Mouse (Mus musculus) liver, postnatal 0 days (tissue): ENCODE measurements around the gene Gbe1. TPM values are rescaled to one million over a fixed set of nuclear protein-coding genes. Genes with fewer than 3 reads are reported as not detected.

Experiments
- ATAC-seq: fragments of 200-750 bp; cut with Nextera tagmentation; 2 replicates; pipeline ENCODE4 v1.8.0; 2017; ENCODE audit warnings: mild to moderate bottlenecking, moderate library complexity
- DNase-seq: peaks from one replicate; pipeline ENCODE4 v3.0.0-alpha.2; 2016
- H3K27ac ChIP-seq: fragments of 300-500 bp; sonication (generic); 2 replicates; pipeline ENCODE4 v1.5.1; 2014; ENCODE audit warnings: antibody characterized with exemption, moderate library complexity, mild to moderate bottlenecking, low read depth
- H3K27me3 ChIP-seq: fragments of 300-500 bp; sonication (generic); 2 replicates; pipeline ENCODE4 v1.6.1; 2014; ENCODE audit warnings: low read length, control low read depth, mixed read lengths; ENCODE audit not compliant: insufficient read depth
- H3K36me3 ChIP-seq: fragments of 300-500 bp; sonication (generic); replicated peaks from 2 replicates; pipeline ENCODE4 v1.6.1; 2014; ENCODE audit warnings: mild to moderate bottlenecking, control low read depth, low read length, moderate library complexity, mixed read lengths; ENCODE audit not compliant: insufficient read depth
- H3K4me1 ChIP-seq: fragments of 300-500 bp; sonication (generic); 2 replicates; pipeline ENCODE4 v1.6.1; 2014; ENCODE audit warnings: antibody characterized with exemption, mild to moderate bottlenecking, control low read depth; ENCODE audit not compliant: insufficient read depth
- H3K4me2 ChIP-seq: fragments of 300-500 bp; sonication (generic); 2 replicates; pipeline ENCODE4 v1.6.1; 2014; ENCODE audit warnings: low read depth, mild to moderate bottlenecking, low read length, moderate library complexity, mixed read lengths
- H3K4me3 ChIP-seq: fragments of 300-500 bp; sonication (generic); 2 replicates; pipeline ENCODE4 v1.5.1; 2014; ENCODE audit warnings: low read depth, low read length
- H3K9ac ChIP-seq: fragments of 300-500 bp; sonication (generic); replicated peaks from 2 replicates; pipeline ENCODE4 v1.6.1; 2014; ENCODE audit warnings: mild to moderate bottlenecking, moderate library complexity
- H3K9me3 ChIP-seq: fragments of 300-500 bp; sonication (generic); 2 replicates; pipeline ENCODE4 v1.6.1; 2016; ENCODE audit warnings: mild to moderate bottlenecking, control low read depth, low read length, mixed read lengths
- CTCF ChIP-seq: sonication (generic); IDR thresholded peaks from 2 replicates; pipeline ENCODE4 v1.5.1; 2016; ENCODE audit warnings: antibody characterized with exemption, low read depth
- EP300 ChIP-seq: IDR thresholded peaks from 2 replicates; pipeline ENCODE4 v1.6.1; 2016; ENCODE audit warnings: antibody characterized with exemption, low read depth, mild to moderate bottlenecking
- WGBS: fragments of 180-500 bp; shearing (Covaris S2); extraction: QIAGEN DNeasy Blood & Tissue Kit; methylation state at CpG from one replicate; pipeline ENCODE4 v1.1.7; 2014; ENCODE audit not compliant: insufficient replicate concordance; 5-methylcytosine and 5-hydroxymethylcytosine counted together
- polyA plus RNA-seq: library from polyadenylated mRNA; unstranded; fragments of >200 nt; fragmentation: Nextera tagmentation; extraction: Ambion mirVana; gene quantifications from 2 replicates; pipeline ENCODE4 v1.2.1, GENCODE M21; 2015

Gene Gbe1
- polyA plus RNA-seq, 1 experiment from 2014 or later: 31.7 TPM

- no peak overlapping the region for H3K4me2 ChIP-seq
- WGBS: 73% methylated on average over 3 of the region's 3 CpGs
- no peak overlapping the region for H3K4me3 ChIP-seq
- no peak overlapping the region for H3K27ac ChIP-seq
- DNase-seq (no peak), ATAC-seq (no peak)
- H3K36me3 ChIP-seq: peaks cover 9% of the 10 kb centered on the region
- H3K9ac ChIP-seq: no peak overlapping the region
- TF ChIP-seq CTCF: no peak
- TF ChIP-seq EP300: no peak
- no peaks in the 10 kb centered on the region for H3K4me1 ChIP-seq
- H3K27me3 ChIP-seq: no peaks in the 10 kb centered on the region
- peaks cover 5% of the 10 kb centered on the region; the same call in 1 of the 2 replicates for H3K9me3 ChIP-seq
Measured at GRCm38 (mm10) chr16:70365229-70365628, 51.5 kb downstream of the Gbe1 start.

GRCm38 (mm10) chr16:70381045-70381444 is 67.3 kb downstream of the Gbe1 start:
- WGBS: 87% methylated on average over 2 of the region's 2 CpGs
- H3K9ac ChIP-seq: no peak overlapping the region
- no peak overlapping the region for H3K27ac ChIP-seq
- H3K4me2 ChIP-seq: no peak overlapping the region
- no peaks in the 10 kb centered on the region for H3K4me1 ChIP-seq
- no peaks in the 10 kb centered on the region for H3K27me3 ChIP-seq
- TF ChIP-seq EP300: no peak
- DNase-seq (no peak), ATAC-seq (no peak)
- no peaks in the 10 kb centered on the region for H3K9me3 ChIP-seq
- H3K36me3 ChIP-seq: no peaks in the 10 kb centered on the region
- H3K4me3 ChIP-seq: no peak overlapping the region

GRCm38 (mm10) chr16:70385494-70385893 is 71.7 kb downstream of the Gbe1 start:
- Histone ChIP-seq H3K9me3 (no peaks in the 10 kb centered on the region), H3K36me3 (peaks cover 3% of the 10 kb centered on the region; the same call in 1 of the 2 replicates), H3K4me1 (no peaks in the 10 kb centered on the region), H3K27ac (no peak overlapping the region), H3K4me3 (no peak overlapping the region), H3K4me2 (no peak overlapping the region), H3K9ac (no peak overlapping the region), H3K27me3 (no peaks in the 10 kb centered on the region)
- ATAC-seq (no peak), DNase-seq (no peak)
- 78% methylated on average over 1 of the region's 1 CpGs for WGBS
- TF ChIP-seq CTCF: no peak
- no peak for TF ChIP-seq EP300

GRCm38 (mm10) chr16:70387385-70387784 is 73.6 kb downstream of the Gbe1 start:
- no peak overlapping the region for H3K27ac ChIP-seq
- peaks cover 3% of the 10 kb centered on the region; the same call in 1 of the 2 replicates for H3K36me3 ChIP-seq
- ATAC-seq (no peak), DNase-seq (no peak)
- no peak overlapping the region for H3K4me3 ChIP-seq
- no peaks in the 10 kb centered on the region for H3K4me1 ChIP-seq
- H3K4me2 ChIP-seq: no peak overlapping the region
- no peaks in the 10 kb centered on the region for H3K9me3 ChIP-seq
- H3K9ac ChIP-seq: no peak overlapping the region
- 78% methylated on average over 2 of the region's 2 CpGs for WGBS
- H3K27me3 ChIP-seq: no peaks in the 10 kb centered on the region
- no peak for TF ChIP-seq CTCF
- no peak for TF ChIP-seq EP300

- Histone ChIP-seq H3K36me3 (no peaks in the 10 kb centered on the region), H3K27ac (no peak overlapping the region), H3K4me2 (no peak overlapping the region), H3K27me3 (no peaks in the 10 kb centered on the region), H3K9me3 (no peaks in the 10 kb centered on the region), H3K4me1 (no peaks in the 10 kb centered on the region), H3K9ac (no peak overlapping the region), H3K4me3 (no peak overlapping the region)
- no peak for TF ChIP-seq CTCF
- no peak for DNase-seq
- WGBS: 72% methylated on average over 3 of the region's 3 CpGs
- ATAC-seq: no peak
Measured at GRCm38 (mm10) chr16:70395276-70395675, 81.5 kb downstream of the Gbe1 start.

- H3K4me3 ChIP-seq: no peak overlapping the region
- TF ChIP-seq CTCF (no peak), EP300 (no peak)
- no peak for ATAC-seq
- H3K9me3 ChIP-seq: no peaks in the 10 kb centered on the region
- WGBS: 82% methylated on average over 2 of the region's 2 CpGs
- H3K9ac ChIP-seq: no peak overlapping the region
- H3K4me2 ChIP-seq: no peak overlapping the region
- H3K4me1 ChIP-seq: no peaks in the 10 kb centered on the region
- no peaks in the 10 kb centered on the region for H3K36me3 ChIP-seq
- H3K27me3 ChIP-seq: no peaks in the 10 kb centered on the region
- DNase-seq: no peak
- H3K27ac ChIP-seq: no peak overlapping the region
Measured at GRCm38 (mm10) chr16:70407780-70408179, 94.0 kb downstream of the Gbe1 start.

GRCm38 (mm10) chr16:70421077-70421476 is 107.3 kb downstream of the Gbe1 start:
- no peak overlapping the region for H3K9ac ChIP-seq
- TF ChIP-seq EP300 (no peak), CTCF (no peak)
- 69% methylated on average over 3 of the region's 3 CpGs for WGBS
- H3K4me2 ChIP-seq: no peak overlapping the region
- no peaks in the 10 kb centered on the region for H3K9me3 ChIP-seq
- ATAC-seq (no peak), DNase-seq (no peak)
- H3K27ac ChIP-seq: no peak overlapping the region
- no peak overlapping the region for H3K4me3 ChIP-seq
- no peaks in the 10 kb centered on the region for H3K36me3 ChIP-seq
- H3K4me1 ChIP-seq: no peaks in the 10 kb centered on the region
- H3K27me3 ChIP-seq: no peaks in the 10 kb centered on the region
